Mouse (Mus musculus): ENCODE measurements around the gene Vps35l. TPM values are rescaled to one million over a fixed set of nuclear protein-coding genes. Genes with fewer than 3 reads are reported as not detected.

The Vps35l gene
- polyA plus RNA-seq, 1 experiment from 2014 or later: 63.4 TPM

DNA sequence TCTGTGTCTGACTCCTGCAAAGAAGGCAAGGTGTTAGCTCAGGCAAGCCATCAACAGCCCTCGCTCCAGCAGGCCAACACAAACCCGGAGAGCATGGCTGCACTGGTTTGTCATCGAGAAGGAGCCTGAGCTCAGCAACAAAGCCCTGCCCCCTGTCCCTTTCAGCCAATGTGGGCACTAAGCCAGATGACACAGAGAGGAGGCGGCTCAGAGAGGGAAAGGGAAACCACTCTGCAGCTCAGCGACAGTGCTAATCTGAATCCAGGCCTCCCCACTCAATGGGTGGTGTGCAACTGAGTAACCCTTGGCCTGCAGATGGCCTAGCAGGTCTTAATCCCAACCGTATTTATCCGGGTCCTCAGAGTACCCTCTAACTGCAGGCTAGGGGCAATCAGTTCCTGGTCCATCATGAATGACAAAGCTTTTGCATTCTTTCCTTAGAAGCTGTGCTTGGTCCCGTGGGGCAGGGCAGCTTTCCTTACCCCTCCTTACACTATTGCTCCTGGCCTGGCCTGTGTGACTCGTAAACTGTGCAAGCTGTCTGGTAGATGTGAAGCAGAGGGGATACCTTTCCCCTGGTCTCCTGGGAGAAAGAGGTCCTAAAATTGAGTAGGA is 110.8 kb downstream of the Vps35l start:
- Histone ChIP-seq H3K9me3 (ENCODE audit: low read depth, low read length) (no peaks in the 10 kb centered on the region), H3K36me3 (ENCODE audit: insufficient read depth) (peaks cover 75% of the 10 kb centered on the region), H3K27ac (ENCODE audit: low read depth) (no peak overlapping the region), H3K4me2 (no peak overlapping the region), H3K4me1 (ENCODE audit: insufficient read depth) (no peaks in the 10 kb centered on the region), H3K4me3 (ENCODE audit: low read depth, low read length) (no peak overlapping the region), H3K27me3 (ENCODE audit: insufficient read depth, low read length) (no peaks in the 10 kb centered on the region), H3K9ac (no peak overlapping the region)
- 78% methylated on average over 9 of the region's 9 CpGs for WGBS
- DNase-seq: peak; percentile 30
- no peak for ATAC-seq (ENCODE audit: insufficient read depth)
- TF ChIP-seq CTCF (IDR thresholded peaks at IDR 0.05; ENCODE audit: low read depth): no peak

DNA sequence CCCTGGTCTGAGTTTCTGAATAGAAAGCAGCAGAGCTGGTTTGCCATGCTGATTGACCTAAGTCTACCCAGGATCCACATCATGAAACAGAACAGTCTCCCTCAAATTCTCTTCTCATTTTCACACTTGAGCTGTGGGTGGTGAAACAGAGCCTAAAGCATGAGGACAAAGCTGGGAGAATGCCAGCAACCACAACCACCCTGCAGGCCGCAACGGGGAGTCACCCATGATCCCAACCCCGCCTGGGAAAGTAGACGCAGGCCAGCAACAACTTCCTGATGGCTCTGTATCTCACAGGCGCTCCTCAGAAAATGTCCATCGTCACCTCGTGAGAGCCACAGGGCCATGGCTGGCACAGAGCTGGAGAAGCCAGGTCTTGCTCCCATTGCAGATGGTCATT is 111.5 kb downstream of the Vps35l start:
- no peak overlapping the region for H3K27ac ChIP-seq (ENCODE audit: low read depth)
- no peak overlapping the region for H3K4me2 ChIP-seq
- peaks cover 2% of the 10 kb centered on the region; the same call in 1 of the 2 replicates for H3K4me1 ChIP-seq (ENCODE audit: insufficient read depth)
- WGBS: 86% methylated on average over 7 of the region's 7 CpGs
- no peak overlapping the region for H3K4me3 ChIP-seq (ENCODE audit: low read depth, low read length)
- H3K36me3 ChIP-seq (ENCODE audit: insufficient read depth): peaks cover 68% of the 10 kb centered on the region
- no peaks in the 10 kb centered on the region for H3K27me3 ChIP-seq (ENCODE audit: insufficient read depth, low read length)
- no peak overlapping the region for H3K9ac ChIP-seq
- DNase-seq (no peak), ATAC-seq (ENCODE audit: insufficient read depth) (no peak)
- no peaks in the 10 kb centered on the region for H3K9me3 ChIP-seq (ENCODE audit: low read depth, low read length)
- TF ChIP-seq CTCF (IDR thresholded peaks at IDR 0.05; ENCODE audit: low read depth): no peak

GRCm38 (mm10) chr7:118852611-118853010 is 112.6 kb downstream of the Vps35l start:
- peaks cover 2% of the 10 kb centered on the region; the same call in 1 of the 2 replicates for H3K4me1 ChIP-seq (ENCODE audit: insufficient read depth)
- H3K36me3 ChIP-seq (ENCODE audit: insufficient read depth): peaks cover 58% of the 10 kb centered on the region
- no peaks in the 10 kb centered on the region for H3K9me3 ChIP-seq (ENCODE audit: low read depth, low read length)
- H3K9ac ChIP-seq: no peak overlapping the region
- no peak overlapping the region for H3K4me3 ChIP-seq (ENCODE audit: low read depth, low read length)
- H3K4me2 ChIP-seq: no peak overlapping the region
- H3K27ac ChIP-seq (ENCODE audit: low read depth): no peak overlapping the region
- no peak for TF ChIP-seq CTCF (IDR thresholded peaks at IDR 0.05; ENCODE audit: low read depth)
- ATAC-seq (ENCODE audit: insufficient read depth) (no peak), DNase-seq (no peak)
- no peaks in the 10 kb centered on the region for H3K27me3 ChIP-seq (ENCODE audit: insufficient read depth, low read length)
- 76% methylated on average over 4 of the region's 4 CpGs for WGBS

GRCm38 (mm10) chr7:118854606-118855005 is 114.6 kb downstream of the Vps35l start:
- Histone ChIP-seq H3K36me3 (ENCODE audit: insufficient read depth) (peaks cover 38% of the 10 kb centered on the region), H3K9ac (peak overlapping the region; percentile 69), H3K27me3 (ENCODE audit: insufficient read depth, low read length) (no peaks in the 10 kb centered on the region), H3K4me3 (ENCODE audit: low read depth, low read length) (peak overlapping the region; percentile 78), H3K27ac (ENCODE audit: low read depth) (no peak overlapping the region), H3K4me2 (peak overlapping the region; percentile 65), H3K4me1 (ENCODE audit: insufficient read depth) (peaks cover 2% of the 10 kb centered on the region; the same call in 1 of the 2 replicates), H3K9me3 (ENCODE audit: low read depth, low read length) (no peaks in the 10 kb centered on the region)
- DNase-seq: no peak
- 4% methylated on average over 3 of the region's 3 CpGs for WGBS
- TF ChIP-seq CTCF (IDR thresholded peaks at IDR 0.05; ENCODE audit: low read depth): no peak
- ATAC-seq (ENCODE audit: insufficient read depth): no peak

DNA sequence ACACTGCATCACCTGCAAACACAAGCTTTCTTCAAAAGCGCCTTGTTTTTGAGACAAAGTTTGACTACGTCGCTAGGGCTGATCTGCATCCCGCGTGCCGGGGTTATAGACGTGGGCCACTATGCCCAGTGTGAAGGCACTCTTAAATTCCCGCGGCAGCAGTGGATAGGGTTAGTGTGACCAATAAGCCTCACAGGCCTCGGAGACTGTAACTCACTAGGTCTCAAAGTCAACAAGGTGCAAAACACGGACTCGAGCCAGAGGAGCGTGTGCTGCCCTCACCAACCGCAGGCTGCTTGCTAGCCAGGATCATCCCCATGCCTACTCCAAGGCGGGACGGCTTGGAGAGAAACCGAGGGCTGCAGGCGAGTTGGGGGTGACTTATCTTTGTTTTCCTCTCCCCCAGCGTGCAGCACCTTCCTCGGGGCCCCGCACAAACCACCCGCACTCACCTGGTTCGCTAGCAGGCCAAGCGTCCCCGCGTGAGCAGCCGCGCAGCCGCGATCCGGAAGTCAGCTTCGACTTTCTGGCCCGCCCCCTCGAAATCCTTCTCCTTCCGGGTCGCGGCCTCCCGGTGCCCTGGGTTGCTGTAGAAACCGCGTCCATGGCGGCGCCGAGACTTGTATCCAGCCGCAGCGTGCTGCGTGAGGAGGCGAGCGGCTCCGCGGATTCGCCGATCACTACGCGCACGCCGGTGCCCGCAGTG is 115.3 kb downstream of the Vps35l start, which contains the start of gene Iqck:
Gene Iqck (plus strand): TSS at position 582 of the 706 bp plus-strand sequence.
- Histone ChIP-seq H3K4me1 (ENCODE audit: insufficient read depth) (peaks cover 2% of the 10 kb centered on the region; the same call in 1 of the 2 replicates), H3K27me3 (ENCODE audit: insufficient read depth, low read length) (no peaks in the 10 kb centered on the region), H3K4me2 (peak within 1 kb of the TSS; percentile 65), H3K27ac (ENCODE audit: low read depth) (peak within 1 kb of the TSS; percentile 44), H3K4me3 (ENCODE audit: low read depth, low read length) (peak within 1 kb of the TSS; percentile 78), H3K36me3 (ENCODE audit: insufficient read depth) (peaks cover 31% of the 10 kb centered on the region), H3K9me3 (ENCODE audit: low read depth, low read length) (no peaks in the 10 kb centered on the region), H3K9ac (peak within 1 kb of the TSS; percentile 69)
- no peak for TF ChIP-seq CTCF (IDR thresholded peaks at IDR 0.05; ENCODE audit: low read depth)
- DNase-seq: peak; percentile 96
- WGBS: under 1% methylated on average over 57 of the region's 57 CpGs
- peak; percentile 97 for ATAC-seq (ENCODE audit: insufficient read depth)

- 1% methylated on average over 46 of the region's 46 CpGs for WGBS
- Histone ChIP-seq H3K27ac (ENCODE audit: low read depth) (peak within 1 kb of the TSS; percentile 44), H3K4me3 (ENCODE audit: low read depth, low read length) (peak within 1 kb of the TSS; percentile 78), H3K9ac (peak within 1 kb of the TSS; percentile 69), H3K4me1 (ENCODE audit: insufficient read depth) (peaks cover 2% of the 10 kb centered on the region; the same call in 1 of the 2 replicates), H3K9me3 (ENCODE audit: low read depth, low read length) (no peaks in the 10 kb centered on the region), H3K36me3 (ENCODE audit: insufficient read depth) (peaks cover 26% of the 10 kb centered on the region), H3K27me3 (ENCODE audit: insufficient read depth, low read length) (no peaks in the 10 kb centered on the region), H3K4me2 (peak within 1 kb of the TSS; percentile 65)
- DNase-seq: peak; percentile 69
- peak; percentile 86 for ATAC-seq (ENCODE audit: insufficient read depth)
- no peak for TF ChIP-seq CTCF (IDR thresholded peaks at IDR 0.05; ENCODE audit: low read depth)
Observed at GRCm38 (mm10) chr7:118855877-118856304, 115.9 kb downstream of the Vps35l start, which contains the start of gene Knop1. TSS of gene Knop1 (minus strand) at chr7:118856254.

DNA sequence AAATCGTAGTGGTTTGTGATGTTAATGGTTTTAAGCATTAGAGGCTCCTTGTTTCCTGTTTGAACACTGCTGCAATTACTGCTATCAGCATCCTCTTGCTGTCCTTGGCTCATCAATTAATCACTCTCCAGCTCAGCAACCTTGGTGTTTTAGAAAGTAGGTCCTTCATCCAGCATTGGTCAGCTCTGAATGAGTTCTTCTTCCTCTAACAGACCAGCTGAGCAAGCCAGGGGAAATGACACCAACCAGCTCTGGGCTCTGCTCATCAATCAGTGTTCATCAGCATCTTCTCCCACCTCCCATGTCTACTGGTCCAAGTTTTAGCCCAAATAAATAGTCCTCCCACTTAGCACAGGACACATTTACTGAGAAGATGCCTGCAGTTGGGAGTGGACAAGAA is 118.6 kb downstream of the Vps35l start:
- TF ChIP-seq CTCF (IDR thresholded peaks at IDR 0.05; ENCODE audit: low read depth): no peak
- H3K36me3 ChIP-seq (ENCODE audit: insufficient read depth): peaks cover under 1% of the 10 kb centered on the region; the same call in 1 of the 2 replicates
- ATAC-seq (ENCODE audit: insufficient read depth) (no peak), DNase-seq (no peak)
- no peaks in the 10 kb centered on the region for H3K27me3 ChIP-seq (ENCODE audit: insufficient read depth, low read length)
- peaks cover 2% of the 10 kb centered on the region; the same call in 1 of the 2 replicates for H3K4me1 ChIP-seq (ENCODE audit: insufficient read depth)
- no peak overlapping the region for H3K9ac ChIP-seq
- WGBS: 70% methylated on average over 1 of the region's 1 CpGs
- H3K9me3 ChIP-seq (ENCODE audit: low read depth, low read length): no peaks in the 10 kb centered on the region
- H3K4me3 ChIP-seq (ENCODE audit: low read depth, low read length): no peak overlapping the region
- no peak overlapping the region for H3K4me2 ChIP-seq
- no peak overlapping the region for H3K27ac ChIP-seq (ENCODE audit: low read depth)
